17 mouse cellular contexts compared by ENCODE assay signal in genomic region chr8:86586058-86586457, GRCm38 (mm10). TPM values are rescaled to one million over a fixed set of nuclear protein-coding genes. Genes with fewer than 3 reads are reported as not detected.
DNase-seq lines count a peak whose midpoint lies in the region; ATAC-seq lines count a peak whose summit lies in the region.
"Had no signal": no experiment of that assay in that cellular context is flagged by ENCODE, and none has a peak within 500 bp of the region (broad histone marks: within the 10 kb centered on the region; RNA-seq: fewer than 3 reads in every experiment).

No protein-coding gene starts in this region.

- no peak overlapping the region for H3K4me2 ChIP-seq in midbrain, embryonic 16.5 days (ENCODE audit: low read length)
- no peak overlapping the region for H3K4me2 ChIP-seq in midbrain, embryonic 13.5 days (replicated peaks)

- H3K9me3 ChIP-seq in midbrain, embryonic 16.5 days (replicated peaks; ENCODE audit: control insufficient read depth, low read length, poor library complexity, severe bottlenecking): no peaks in the 10 kb centered on the region
- no peaks in the 10 kb centered on the region for H3K9me3 ChIP-seq in midbrain, embryonic 13.5 days
- H3K9me3 ChIP-seq: embryonic facial prominence, embryonic 15.5 days; forebrain, embryonic 10.5 days; G1E; megakaryocyte, embryonic 14.5 days; midbrain, embryonic 15.5 days had no signal

- no peaks in the 10 kb centered on the region for H3K27me3 ChIP-seq in midbrain, embryonic 16.5 days (ENCODE audit: control insufficient read depth, insufficient read depth, low read depth, low read length)
- no peaks in the 10 kb centered on the region for H3K27me3 ChIP-seq in midbrain, embryonic 13.5 days
- H3K27me3 ChIP-seq: embryonic facial prominence, embryonic 15.5 days; midbrain, embryonic 15.5 days had no signal

- DNase-seq in cerebellum, adult 8-10 months: peak; percentile 14
- DNase-seq in cerebellum, postnatal 4 days (ENCODE audit: low spot score in 2 of 2): no peak
- DNase-seq in heart, adult 11 months: peak; percentile 72
- DNase-seq in heart, adult 8-10 months (ENCODE audit: low spot score): no peak
- no peak for DNase-seq in urinary bladder, adult 2 months (ENCODE audit: low spot score)
- DNase-seq in adrenal gland, adult 8-10 months: no peak

- 40% methylated on average over 5 of the region's 5 CpGs for WGBS in midbrain, embryonic 16.5 days
- WGBS in midbrain, embryonic 13.5 days: 47% methylated on average over 5 of the region's 5 CpGs

- no peak overlapping the region for H3K27ac ChIP-seq in midbrain, embryonic 16.5 days (ENCODE audit: low read length)
- no peak overlapping the region for H3K27ac ChIP-seq in midbrain, embryonic 13.5 days

- 0 out of 2 replicates have a peak, but pooled peaks have one; percentile 19 for ATAC-seq in midbrain, embryonic 16.5 days
- ATAC-seq in midbrain, embryonic 13.5 days: no peak

- no peaks in the 10 kb centered on the region for H3K4me1 ChIP-seq in midbrain, embryonic 16.5 days (ENCODE audit: control insufficient read depth, insufficient read depth, low read length)
- 0 out of 2 replicates have a peak, but pooled peaks cover 2% of the 10 kb centered on the region for H3K4me1 ChIP-seq in midbrain, embryonic 13.5 days (replicated peaks)

- no peaks in the 10 kb centered on the region for H3K36me3 ChIP-seq in midbrain, embryonic 16.5 days (ENCODE audit: control insufficient read depth, insufficient read depth, low read length)
- H3K36me3 ChIP-seq in midbrain, embryonic 13.5 days: no peaks in the 10 kb centered on the region
- H3K36me3 ChIP-seq: embryonic facial prominence, embryonic 15.5 days; forebrain, embryonic 10.5 days; G1E; midbrain, embryonic 15.5 days had no signal

- H3K4me3 ChIP-seq in midbrain, embryonic 16.5 days (ENCODE audit: low read depth, low read length): no peak overlapping the region
- H3K4me3 ChIP-seq in midbrain, embryonic 13.5 days (replicated peaks): no peak overlapping the region

- H3K9ac ChIP-seq in midbrain, embryonic 16.5 days (ENCODE audit: low read depth, low read length): no peak overlapping the region
- no peak overlapping the region for H3K9ac ChIP-seq in midbrain, embryonic 13.5 days (replicated peaks)
- H3K9ac ChIP-seq: embryonic facial prominence, embryonic 15.5 days had no signal

RNA-seq across cellular contexts. Expression of gene Abcc12, which starts 5.6 kb away (rescaled TPM):
- not detected for total RNA-seq in heart, adult 8-10 months (2022)
- 0.21 and 0.33 TPM in 2 replicates for polyA plus RNA-seq in midbrain, embryonic 16.5 days (2015; fragmentation: Nextera tagmentation; extraction: Ambion mirVana)
- 0.05 and 0.14 TPM in 2 replicates for polyA plus RNA-seq in midbrain, embryonic 13.5 days (2015; fragmentation: Nextera tagmentation; extraction: Ambion mirVana)
- polyA plus RNA-seq in urinary bladder, adult 2 months (2012; rRNA removed): 0.06 TPM in 1 of 2 replicates, not detected in the other
- under 1 TPM in 3 of 4 experiments, not detected in 1; 0.13 to 0.18 (median 0.17) TPM for total RNA-seq in adrenal gland, adult 8-10 months (2022)
- total RNA-seq: adrenal gland, adult 2 months; heart, postnatal 36 days had no signal
- polyA plus RNA-seq: forebrain, embryonic 10.5 days; heart, embryonic 14.5 days; inflammation-experienced regulatory T-cells, adult 6 months had no signal

RNA-seq across cellular contexts. Expression of gene Lonp2, which starts 37.8 kb away (rescaled TPM):
- total RNA-seq in heart, adult 8-10 months (2022): 10 to 100 TPM; 79.6 to 86.6 (median 83.4) TPM
- polyA plus RNA-seq in midbrain, embryonic 16.5 days (2015; fragmentation: Nextera tagmentation; extraction: Ambion mirVana): 84.8 and 94.5 TPM in 2 replicates
- polyA plus RNA-seq in midbrain, embryonic 13.5 days (2015; fragmentation: Nextera tagmentation; extraction: Ambion mirVana): 88.3 and 93.5 TPM in 2 replicates
- 71.5 and 73.5 TPM in 2 replicates for polyA plus RNA-seq in urinary bladder, adult 2 months (2012; rRNA removed)
- total RNA-seq in adrenal gland, adult 8-10 months (2022): 100 to 1,000 TPM; 103 to 127 (median 115) TPM

Comparison
In these comparisons a context has a peak if more than half of its experiments do, and no peak if none do; other contexts are left out.
1. DNase-seq: peak in cerebellum, adult 8-10 months (single experiment) and heart, adult 11 months (single experiment); none in cerebellum, postnatal 4 days (0 of 2), heart, adult 8-10 months (single experiment), urinary bladder, adult 2 months (single experiment) and adrenal gland, adult 8-10 months (single experiment).